Mouse (Mus musculus) CH12.LX (cell line): ENCODE data around the gene Chchd3. TPM values are rescaled to one million over a fixed set of nuclear protein-coding genes. Genes with fewer than 3 reads are reported as not detected.

ENCODE experiments used
- DNase-seq: peaks from one replicate; pipeline ENCODE4 v3.0.0-alpha.2; 2013; ENCODE audit errors: extremely low read depth
- H3K27ac ChIP-seq: 2 replicates; pipeline ENCODE4 v1.5.1; 2012; ENCODE audit warnings: low read depth, mild to moderate bottlenecking, control low read depth, moderate library complexity; ENCODE audit not compliant: insufficient read depth
- H3K27me3 ChIP-seq: replicated peaks from 2 replicates; pipeline ENCODE3; 2012; ENCODE audit warnings: inconsistent platforms
- H3K36me3 ChIP-seq, 2 experiments: replicated peaks in 1 of 2; 2 replicates each; pipeline versions ENCODE3 to v1.6.1; 2012; ENCODE audit warnings: inconsistent platforms in 1 of 2, low read length in 1 of 2, mild to moderate bottlenecking in 1 of 2, mixed read lengths in 1 of 2, moderate library complexity in 1 of 2; ENCODE audit not compliant: control insufficient read depth in 1 of 2, insufficient read depth in 1 of 2
- H3K4me1 ChIP-seq, 2 experiments: 2 replicates each; pipeline ENCODE4 v1.6.1; 2012; ENCODE audit warnings: inconsistent platforms in 1 of 2, moderate library complexity in 1 of 2; ENCODE audit not compliant: insufficient read depth in 2 of 2, control insufficient read depth in 1 of 2
- H3K4me2 ChIP-seq: 2 replicates; pipeline ENCODE4 v1.6.1; 2012; ENCODE audit warnings: low read depth, mild to moderate bottlenecking, control low read depth; ENCODE audit not compliant: poor library complexity, insufficient read depth, severe bottlenecking
- H3K4me3 ChIP-seq, 3 experiments: fragments of 150-350 bp in 1 of 3; sonication (generic) in 1 of 3; replicated peaks in 1 of 3; 2 replicates each; pipeline versions ENCODE3 to v1.5.1; 2011 to 2012; ENCODE audit warnings: low read depth in 2 of 3, low read length in 2 of 3, mild to moderate bottlenecking in 2 of 3, moderate library complexity in 2 of 3, control low read depth in 1 of 3, improper control_type of control experiment in 1 of 3, inconsistent platforms in 1 of 3, mixed read lengths in 1 of 3; ENCODE audit not compliant: poor library complexity in 1 of 3
- H3K79me2 ChIP-seq: replicated peaks from 2 replicates; pipeline ENCODE4 v1.6.1; 2012; ENCODE audit warnings: mild to moderate bottlenecking, moderate library complexity; ENCODE audit not compliant: control insufficient read depth, poor library complexity, insufficient read depth, severe bottlenecking; ENCODE audit errors: extremely low read depth
- H3K9ac ChIP-seq: 2 replicates; pipeline ENCODE4 v1.6.1; 2012; ENCODE audit warnings: low read depth, mild to moderate bottlenecking, control low read depth, moderate library complexity; ENCODE audit not compliant: insufficient read depth
- H3K9me3 ChIP-seq: replicated peaks from 2 replicates; pipeline ENCODE3; 2012; ENCODE audit warnings: low read length, inconsistent platforms, mixed read lengths
- BHLHE40 ChIP-seq: IDR thresholded peaks from 2 replicates; pipeline ENCODE4 v1.6.1; 2011; ENCODE audit warnings: mild to moderate bottlenecking, low read depth, low read length, improper control_type of control experiment
- CHD1 ChIP-seq: IDR thresholded peaks from 2 replicates; pipeline ENCODE4 v1.6.1; 2012; ENCODE audit warnings: low read depth, low read length, improper control_type of control experiment, inconsistent platforms
- CHD2 ChIP-seq: IDR thresholded peaks from 2 replicates; pipeline ENCODE4 v1.6.1; 2011; ENCODE audit warnings: low read length, improper control_type of control experiment
- E2F4 ChIP-seq: IDR thresholded peaks from 2 replicates; pipeline ENCODE4 v1.6.1; 2011; ENCODE audit warnings: low read depth, low read length, improper control_type of control experiment; ENCODE audit not compliant: insufficient replicate concordance
- ELF1 ChIP-seq: IDR thresholded peaks from 2 replicates; pipeline ENCODE4 v1.6.1; 2014; ENCODE audit warnings: low read depth, mild to moderate bottlenecking, inconsistent platforms, low read length, improper control_type of control experiment
- EP300 ChIP-seq: IDR thresholded peaks from 2 replicates; pipeline ENCODE4 v1.6.1; 2011; ENCODE audit warnings: low read length, improper control_type of control experiment
- GABPA ChIP-seq: IDR thresholded peaks from 2 replicates; pipeline ENCODE4 v1.6.1; 2012; ENCODE audit warnings: low read depth, low read length, improper control_type of control experiment, inconsistent platforms; ENCODE audit not compliant: insufficient replicate concordance
- HCFC1 ChIP-seq: IDR thresholded peaks from 2 replicates; pipeline ENCODE4 v1.6.1; 2012; ENCODE audit warnings: low read depth, mild to moderate bottlenecking, inconsistent platforms, low read length, improper control_type of control experiment
- IRF4 ChIP-seq: IDR thresholded peaks from 2 replicates; pipeline ENCODE4 v1.6.1; 2014; ENCODE audit warnings: low read depth, mild to moderate bottlenecking, inconsistent platforms, low read length, improper control_type of control experiment
- JUN ChIP-seq: IDR thresholded peaks from 2 replicates; pipeline ENCODE4 v1.6.1; 2011; ENCODE audit warnings: low read depth, mild to moderate bottlenecking, low read length, improper control_type of control experiment, moderate library complexity; ENCODE audit not compliant: insufficient read depth
- MAFK ChIP-seq: IDR thresholded peaks from 2 replicates; pipeline ENCODE4 v1.6.1; 2011; ENCODE audit warnings: low read length, improper control_type of control experiment; ENCODE audit not compliant: insufficient replicate concordance
- MXI1 ChIP-seq: IDR thresholded peaks from 2 replicates; pipeline ENCODE4 v1.6.1; 2011; ENCODE audit warnings: mild to moderate bottlenecking, low read depth, low read length, improper control_type of control experiment
- MYC ChIP-seq: IDR thresholded peaks from 2 replicates; pipeline ENCODE4 v1.6.1; 2011; ENCODE audit warnings: low read depth, mild to moderate bottlenecking, improper control_type of control experiment, low read length
- NELFE ChIP-seq: IDR thresholded peaks from 2 replicates; pipeline ENCODE4 v1.6.1; 2011; ENCODE audit warnings: low read depth, low read length, improper control_type of control experiment
- NRF1 ChIP-seq: IDR thresholded peaks from 2 replicates; pipeline ENCODE4 v1.6.1; 2014; ENCODE audit warnings: low read depth, mild to moderate bottlenecking, inconsistent platforms, low read length, improper control_type of control experiment, moderate library complexity
- PAX5 ChIP-seq: IDR thresholded peaks from 2 replicates; pipeline ENCODE4 v1.6.1; 2012; ENCODE audit warnings: low read length, inconsistent platforms, mixed read lengths
- POLR2A ChIP-seq: IDR thresholded peaks from 2 replicates; pipeline ENCODE4 v1.6.1; 2011; ENCODE audit warnings: low read depth, mild to moderate bottlenecking, improper control_type of control experiment, low read length
- RCOR1 ChIP-seq: conservative IDR thresholded peaks from 2 replicates; pipeline ENCODE4 v1.6.1; 2012; ENCODE audit warnings: low read depth, mild to moderate bottlenecking, inconsistent platforms, low read length, improper control_type of control experiment
- TCF12 ChIP-seq: IDR thresholded peaks from 2 replicates; pipeline ENCODE4 v1.6.1; 2014; ENCODE audit warnings: low read depth, mild to moderate bottlenecking, inconsistent platforms, low read length, improper control_type of control experiment
- USF1 ChIP-seq: IDR thresholded peaks from 2 replicates; pipeline ENCODE4 v1.6.1; 2014; ENCODE audit warnings: low read depth, mild to moderate bottlenecking, inconsistent platforms, low read length, improper control_type of control experiment
- USF2 ChIP-seq: conservative IDR thresholded peaks from 2 replicates; pipeline ENCODE4 v1.6.1; 2011; ENCODE audit warnings: low read depth, low read length, improper control_type of control experiment
- ZC3H11A ChIP-seq: IDR thresholded peaks from 2 replicates; pipeline ENCODE4 v1.6.1; 2012; ENCODE audit warnings: low read depth, mild to moderate bottlenecking, inconsistent platforms, low read length, improper control_type of control experiment
- ZKSCAN1 ChIP-seq: IDR thresholded peaks from 2 replicates; pipeline ENCODE4 v1.6.1; 2012; ENCODE audit warnings: low read depth, inconsistent platforms, low read length, improper control_type of control experiment, borderline replicate concordance
- ZMIZ1 ChIP-seq: IDR thresholded peaks from 2 replicates; pipeline ENCODE4 v1.6.1; 2012; ENCODE audit warnings: low read depth, mild to moderate bottlenecking, inconsistent platforms, low read length, improper control_type of control experiment
- dilution Hi-C: fragments of 300-500 bp; cut with MboI; formaldehyde crosslinking; loops from 2 replicates; pipeline ENCODE4 v1.14.3; 2020; ENCODE audit warnings: low sequenced_read_pairs; ENCODE audit not compliant: extremely low pct_unique_long_range_greater_than_20kb, extremely low pct_ligation_motif_present
- in situ Hi-C: fragments of 300-500 bp; cut with MboI; formaldehyde crosslinking; loops from 3 replicates; pipeline ENCODE4 v1.14.3; 2019; ENCODE audit warnings: low sequenced_read_pairs, low pct_ligation_motif_present, low pct_unique_long_range_greater_than_20kb, mixed read lengths
- polyA plus RNA-seq: library from polyadenylated mRNA; unstranded; fragments of >175 nt; gene quantifications from 2 replicates; pipeline ENCODE4 v1.2.1, GENCODE M21; 2012; ENCODE audit warnings: low read depth; ENCODE audit not compliant: insufficient read length
- total RNA-seq, 2 experiments: library from RNA; depleted of rRNA; stranded (reverse); fragments of 300-350 nt in 1 of 2; fragments of >200 nt in 1 of 2; gene quantifications; 2 replicates each; pipeline ENCODE4 v1.2.3; 2012 to 2014

Gene Chchd3
- total and polyA plus RNA-seq, 3 experiments, result 116 to 197 (median 133) TPM

- H3K36me3 ChIP-seq, result peaks cover 0 to 14% of the 10 kb centered on the region in 2 experiments
- H3K27ac ChIP-seq, result no peak overlapping the region
- in situ Hi-C loops, result no loop called here
- TF ChIP-seq CHD2 (no peak), BHLHE40 (no peak), MXI1 (no peak), EP300 (no peak), ZKSCAN1 (no peak), MYC (no peak), ZC3H11A (no peak), NELFE (no peak), JUN (no peak), E2F4 (no peak), POLR2A (no peak), IRF4 (no peak), ZMIZ1 (no peak), USF2 (no peak), NRF1 (no peak), CHD1 (no peak), HCFC1 (no peak), PAX5 (no peak)
- TF ChIP-seq, all 38 proteins: peak for 0
- Histone ChIP-seq H3K79me2 (no peaks in the 10 kb centered on the region; the same call in 1 of the 2 replicates), H3K4me1 (peaks cover 0 to 12% of the 10 kb centered on the region in 2 experiments; a peak in 2 of 4 replicates), H3K9me3 (no peaks in the 10 kb centered on the region), H3K9ac (no peak overlapping the region), H3K4me2 (no peak overlapping the region), H3K4me3 (no peak overlapping the region), H3K27me3 (no peaks in the 10 kb centered on the region)
- dilution Hi-C loops, result no loop called here
- no peak for DNase-seq
These were observed 110.4 kb downstream of the Chchd3 start for GRCm38 (mm10) chr6:32949702-32950101.

GRCm38 (mm10) chr6:32947225-32947624 lies 112.8 kb downstream of the Chchd3 start:
- H3K9ac ChIP-seq, result no peak overlapping the region
- H3K9me3 ChIP-seq, result no peaks in the 10 kb centered on the region
- DNase-seq, result no peak
- no peaks in the 10 kb centered on the region; the same call in 1 of the 2 replicates for H3K79me2 ChIP-seq
- H3K4me2 ChIP-seq, result no peak overlapping the region
- peaks cover 0 to 12% of the 10 kb centered on the region in 2 experiments; a peak in 2 of 4 replicates for H3K4me1 ChIP-seq
- in situ Hi-C loops (no loop called here), dilution Hi-C loops (no loop called here)
- H3K27me3 ChIP-seq, result no peaks in the 10 kb centered on the region
- H3K27ac ChIP-seq, result no peak overlapping the region
- peaks cover 0 to 2% of the 10 kb centered on the region in 2 experiments for H3K36me3 ChIP-seq
- H3K4me3 ChIP-seq, result no peak overlapping the region
- no peak for TF ChIP-seq GABPA
- no peak for TF ChIP-seq MAFK
- TF ChIP-seq HCFC1, result no peak
- TF ChIP-seq USF2, result no peak
- no peak for TF ChIP-seq USF1
- TF ChIP-seq TCF12, result no peak
- no peak for TF ChIP-seq EP300
- TF ChIP-seq JUN, result no peak
- TF ChIP-seq RCOR1, result no peak
- TF ChIP-seq ELF1, result no peak
- no peak for TF ChIP-seq MXI1
- no peak for TF ChIP-seq ZC3H11A
